Mouse (Mus musculus) hindbrain, embryonic 13.5 days (tissue): ENCODE results near the gene Pagr1b. TPM values are rescaled to one million over a fixed set of nuclear protein-coding genes. Genes with fewer than 3 reads are reported as not detected.

Source experiments
- ATAC-seq: fragments of 200-750 bp; cut with Nextera tagmentation; 2 replicates; pipeline ENCODE4 v1.8.0; 2017; ENCODE audit warnings: moderate TSS enrichment; ENCODE audit not compliant: low FRiP score
- H3K27ac ChIP-seq: fragments of 300-500 bp; sonication (generic); 2 replicates; pipeline ENCODE4 v1.5.1; 2015; ENCODE audit warnings: inconsistent platforms, mild to moderate bottlenecking, moderate library complexity
- H3K27me3 ChIP-seq: fragments of 300-500 bp; sonication (generic); 2 replicates; pipeline ENCODE4 v1.6.1; 2015; ENCODE audit warnings: mild to moderate bottlenecking, inconsistent platforms
- H3K36me3 ChIP-seq: fragments of 300-500 bp; sonication (generic); 2 replicates; pipeline ENCODE4 v1.6.1; 2015; ENCODE audit warnings: mild to moderate bottlenecking, inconsistent platforms
- H3K4me1 ChIP-seq: fragments of 300-500 bp; sonication (generic); replicated peaks from 2 replicates; pipeline ENCODE4 v1.6.1; 2015; ENCODE audit warnings: inconsistent platforms
- H3K4me2 ChIP-seq: fragments of 300-500 bp; sonication (generic); 2 replicates; pipeline ENCODE4 v1.6.1; 2015; ENCODE audit warnings: inconsistent platforms, mild to moderate bottlenecking, moderate library complexity
- H3K4me3 ChIP-seq: fragments of 300-500 bp; sonication (generic); 2 replicates; pipeline ENCODE4 v1.5.1; 2015; ENCODE audit warnings: mild to moderate bottlenecking, inconsistent platforms
- H3K9ac ChIP-seq: fragments of 300-500 bp; sonication (generic); 2 replicates; pipeline ENCODE4 v1.6.1; 2015; ENCODE audit warnings: mild to moderate bottlenecking, inconsistent platforms
- H3K9me3 ChIP-seq: fragments of 300-500 bp; sonication (generic); 2 replicates; pipeline ENCODE4 v1.6.1; 2016; ENCODE audit warnings: inconsistent platforms
- WGBS: fragments of 180-500 bp; shearing (Covaris S2); methylation state at CpG from one replicate; pipeline ENCODE4 v1.1.7; 2015; 5-methylcytosine and 5-hydroxymethylcytosine counted together
- polyA plus RNA-seq: library from polyadenylated mRNA; unstranded; fragments of >200 nt; fragmentation: Nextera tagmentation; extraction: Ambion mirVana; gene quantifications from 2 replicates; pipeline ENCODE4 v1.2.1, GENCODE M21; 2015

Gene Pagr1b
- polyA plus RNA-seq, 1 experiment from 2014 or later, result 0.45 TPM

GRCm38 (mm10) chr7:127018416-127019305 lies 2.4 kb upstream of the Pagr1b start:
- ATAC-seq, result no peak
- Histone ChIP-seq H3K27ac (peak overlapping the region; percentile 10; the same call in 1 of the 2 replicates), H3K9ac (peak overlapping the region; percentile 84), H3K9me3 (no peaks in the 10 kb centered on the region), H3K36me3 (peaks cover 40% of the 10 kb centered on the region), H3K4me2 (peak overlapping the region; percentile 98), H3K4me3 (no peak overlapping the region), H3K4me1 (peaks cover 87% of the 10 kb centered on the region), H3K27me3 (no peaks in the 10 kb centered on the region)
- WGBS, result 83% methylated on average over 15 of the region's 15 CpGs

- 62% methylated on average over 6 of the region's 6 CpGs for WGBS
- Histone ChIP-seq H3K36me3 (peaks cover 40% of the 10 kb centered on the region), H3K27ac (peak overlapping the region; percentile 98), H3K4me2 (peak overlapping the region; percentile 31), H3K4me1 (peaks cover 87% of the 10 kb centered on the region), H3K27me3 (no peaks in the 10 kb centered on the region), H3K4me3 (no peak overlapping the region), H3K9ac (peak overlapping the region; percentile 84), H3K9me3 (no peaks in the 10 kb centered on the region)
- no peak for ATAC-seq
These were observed 1.7 kb upstream of the Pagr1b start for GRCm38 (mm10) chr7:127017950-127018345.

GRCm38 (mm10) chr7:127016971-127017949 lies 976 bp upstream of the Pagr1b start, which contains the start of gene Pagr1a:
Gene Pagr1a (minus strand): TSS chr7:127017352.
- peak within 1 kb of the TSS; percentile 98 for H3K27ac ChIP-seq
- H3K4me2 ChIP-seq, result peak within 1 kb of the TSS; percentile 93
- peaks cover 40% of the 10 kb centered on the region for H3K36me3 ChIP-seq
- H3K9me3 ChIP-seq, result no peaks in the 10 kb centered on the region
- H3K4me1 ChIP-seq, result peaks cover 80% of the 10 kb centered on the region
- H3K9ac ChIP-seq, result peak within 1 kb of the TSS; percentile 92
- H3K27me3 ChIP-seq, result no peaks in the 10 kb centered on the region
- ATAC-seq, result peak; percentile 75
- H3K4me3 ChIP-seq, result peak within 1 kb of the TSS; percentile 65
- WGBS, result 3% methylated on average over 39 of the region's 39 CpGs

GRCm38 (mm10) chr7:127016486-127016938 lies 228 bp upstream of the Pagr1b start:
- ATAC-seq, result peak; percentile 41
- H3K9me3 ChIP-seq, result no peaks in the 10 kb centered on the region
- WGBS, result under 1% methylated on average over 22 of the region's 22 CpGs
- peak overlapping the region; percentile 98 for H3K27ac ChIP-seq
- H3K4me2 ChIP-seq, result peak overlapping the region; percentile 93
- peak overlapping the region; percentile 65 for H3K4me3 ChIP-seq
- no peaks in the 10 kb centered on the region for H3K27me3 ChIP-seq
- H3K4me1 ChIP-seq, result peaks cover 72% of the 10 kb centered on the region
- H3K9ac ChIP-seq, result peak overlapping the region; percentile 92
- peaks cover 38% of the 10 kb centered on the region for H3K36me3 ChIP-seq

- WGBS, result 3% methylated on average over 10 of the region's 10 CpGs
- H3K4me2 ChIP-seq, result peak overlapping the region; percentile 93
- no peaks in the 10 kb centered on the region for H3K27me3 ChIP-seq
- peak overlapping the region; percentile 65 for H3K4me3 ChIP-seq
- H3K4me1 ChIP-seq, result peaks cover 68% of the 10 kb centered on the region
- peak overlapping the region; percentile 98 for H3K27ac ChIP-seq
- no peaks in the 10 kb centered on the region for H3K9me3 ChIP-seq
- H3K9ac ChIP-seq, result peak overlapping the region; percentile 92
- peak; percentile 15 for ATAC-seq
- peaks cover 38% of the 10 kb centered on the region for H3K36me3 ChIP-seq
These were observed 203 bp downstream of the Pagr1b start for GRCm38 (mm10) chr7:127016081-127016480.

- WGBS, result 95% methylated on average over 12 of the region's 12 CpGs
- Histone ChIP-seq H3K27me3 (no peaks in the 10 kb centered on the region), H3K4me3 (peak overlapping the region; percentile 65), H3K4me1 (peaks cover 57% of the 10 kb centered on the region), H3K9me3 (no peaks in the 10 kb centered on the region), H3K36me3 (peaks cover 38% of the 10 kb centered on the region), H3K4me2 (peak overlapping the region; percentile 93; the same call in 1 of the 2 replicates), H3K27ac (no peak overlapping the region), H3K9ac (peak overlapping the region; percentile 60)
- ATAC-seq, result no peak
These were observed 1.3 kb downstream of the Pagr1b start for GRCm38 (mm10) chr7:127014993-127015392.

- 70% methylated on average over 11 of the region's 11 CpGs for WGBS
- Histone ChIP-seq H3K36me3 (peaks cover 38% of the 10 kb centered on the region), H3K4me3 (peak within 1 kb of the TSS; percentile 65), H3K27ac (peak within 1 kb of the TSS; percentile 98; the same call in 1 of the 2 replicates), H3K9me3 (no peaks in the 10 kb centered on the region), H3K4me2 (peak within 1 kb of the TSS; percentile 93), H3K9ac (peak within 1 kb of the TSS; percentile 92), H3K27me3 (no peaks in the 10 kb centered on the region), H3K4me1 (peaks cover 52% of the 10 kb centered on the region)
- ATAC-seq, result no peak
These were observed 2.0 kb downstream of the Pagr1b start, which contains the start of gene Mvp for GRCm38 (mm10) chr7:127014320-127014719. Gene Mvp (minus strand): TSS chr7:127014621.

GRCm38 (mm10) chr7:127013385-127013784 lies 2.9 kb downstream of the Pagr1b start:
- WGBS, result 96% methylated on average over 6 of the region's 6 CpGs
- ATAC-seq, result no peak
- H3K9me3 ChIP-seq, result no peaks in the 10 kb centered on the region

GRCm38 (mm10) chr7:127012845-127013244 lies 3.4 kb downstream of the Pagr1b start:
- H3K9me3 ChIP-seq, result no peaks in the 10 kb centered on the region
- 96% methylated on average over 10 of the region's 10 CpGs for whole genome bisulfite sequencing
- no peak overlapping the region for H3K4me3 ChIP-seq
- peaks cover 48% of the 10 kb centered on the region for H3K4me1 ChIP-seq
- no peak overlapping the region for H3K9ac ChIP-seq
- H3K27me3 ChIP-seq, result no peaks in the 10 kb centered on the region
- no peak overlapping the region for H3K4me2 ChIP-seq
- peaks cover 38% of the 10 kb centered on the region for H3K36me3 ChIP-seq
- ATAC-seq, result no peak
- H3K27ac ChIP-seq, result no peak overlapping the region

More at GRCm38 (mm10) chr7:127013385-127013784, 2.9 kb downstream of the Pagr1b start:
- no peaks in the 10 kb centered on the region for H3K27me3 ChIP-seq
- no peak overlapping the region for H3K4me2 ChIP-seq
- H3K36me3 ChIP-seq, result peaks cover 38% of the 10 kb centered on the region
- H3K27ac ChIP-seq, result no peak overlapping the region
- H3K4me3 ChIP-seq, result no peak overlapping the region
- H3K9ac ChIP-seq, result no peak overlapping the region
- H3K4me1 ChIP-seq, result peaks cover 50% of the 10 kb centered on the region

GRCm38 (mm10) chr7:127012374-127012773 lies 3.9 kb downstream of the Pagr1b start:
- H3K4me2 ChIP-seq, result no peak overlapping the region
- WGBS, result 90% methylated on average over 6 of the region's 6 CpGs
- no peak overlapping the region for H3K4me3 ChIP-seq
- no peak overlapping the region for H3K27ac ChIP-seq
- no peaks in the 10 kb centered on the region for H3K9me3 ChIP-seq
- H3K4me1 ChIP-seq, result peaks cover 43% of the 10 kb centered on the region
- peaks cover 38% of the 10 kb centered on the region for H3K36me3 ChIP-seq
- H3K27me3 ChIP-seq, result no peaks in the 10 kb centered on the region
- no peak overlapping the region for H3K9ac ChIP-seq
- ATAC-seq, result no peak

- Histone ChIP-seq H3K27me3 (no peaks in the 10 kb centered on the region), H3K4me3 (no peak overlapping the region), H3K9me3 (no peaks in the 10 kb centered on the region), H3K27ac (no peak overlapping the region), H3K36me3 (peaks cover 38% of the 10 kb centered on the region), H3K9ac (no peak overlapping the region), H3K4me1 (peaks cover 43% of the 10 kb centered on the region), H3K4me2 (no peak overlapping the region)
- ATAC-seq, result no peak
- WGBS, result 84% methylated on average over 2 of the region's 2 CpGs
These were observed 4.6 kb downstream of the Pagr1b start for GRCm38 (mm10) chr7:127011717-127012116.

GRCm38 (mm10) chr7:127011051-127011450 lies 5.2 kb downstream of the Pagr1b start:
- WGBS, result 96% methylated on average over 2 of the region's 2 CpGs
- no peak for ATAC-seq

More at GRCm38 (mm10) chr7:127011051-127011450, 5.2 kb downstream of the Pagr1b start:
- Histone ChIP-seq H3K27ac (no peak overlapping the region), H3K9me3 (no peaks in the 10 kb centered on the region), H3K4me2 (no peak overlapping the region), H3K27me3 (no peaks in the 10 kb centered on the region), H3K4me3 (no peak overlapping the region), H3K4me1 (peaks cover 42% of the 10 kb centered on the region), H3K36me3 (peaks cover 38% of the 10 kb centered on the region), H3K9ac (no peak overlapping the region)
